Mouse (Mus musculus) CH12.LX (cell line): ENCODE results near the gene Gpr3.

Source experiments
- CTCF ChIP-seq, 2 experiments: IDR thresholded peaks in 1 of 2; conservative IDR thresholded peaks in 1 of 2; 2 replicates each; pipeline ENCODE4 v1.5.1; 2011 to 2012; ENCODE audit warnings: low read depth in 2 of 2, low read length in 2 of 2, improper control_type of control experiment in 1 of 2, inconsistent platforms in 1 of 2, mild to moderate bottlenecking in 1 of 2, moderate library complexity in 1 of 2
- EP300 ChIP-seq: IDR thresholded peaks from 2 replicates; pipeline ENCODE4 v1.6.1; 2011; ENCODE audit warnings: low read length, improper control_type of control experiment
- GABPA ChIP-seq: IDR thresholded peaks from 2 replicates; pipeline ENCODE4 v1.6.1; 2012; ENCODE audit warnings: low read depth, low read length, improper control_type of control experiment, inconsistent platforms; ENCODE audit not compliant: insufficient replicate concordance
- MAFK ChIP-seq: IDR thresholded peaks from 2 replicates; pipeline ENCODE4 v1.6.1; 2011; ENCODE audit warnings: low read length, improper control_type of control experiment; ENCODE audit not compliant: insufficient replicate concordance
- MYC ChIP-seq: IDR thresholded peaks from 2 replicates; pipeline ENCODE4 v1.6.1; 2011; ENCODE audit warnings: low read depth, mild to moderate bottlenecking, improper control_type of control experiment, low read length
- POLR2AphosphoS2 ChIP-seq: IDR thresholded peaks from 2 replicates; pipeline ENCODE4 v1.6.1; 2011; ENCODE audit warnings: low read depth, low read length, improper control_type of control experiment
- RAD21 ChIP-seq: IDR thresholded peaks from 2 replicates; pipeline ENCODE4 v1.6.1; 2011; ENCODE audit warnings: low read depth, mild to moderate bottlenecking, low read length, improper control_type of control experiment, moderate library complexity

DNA sequence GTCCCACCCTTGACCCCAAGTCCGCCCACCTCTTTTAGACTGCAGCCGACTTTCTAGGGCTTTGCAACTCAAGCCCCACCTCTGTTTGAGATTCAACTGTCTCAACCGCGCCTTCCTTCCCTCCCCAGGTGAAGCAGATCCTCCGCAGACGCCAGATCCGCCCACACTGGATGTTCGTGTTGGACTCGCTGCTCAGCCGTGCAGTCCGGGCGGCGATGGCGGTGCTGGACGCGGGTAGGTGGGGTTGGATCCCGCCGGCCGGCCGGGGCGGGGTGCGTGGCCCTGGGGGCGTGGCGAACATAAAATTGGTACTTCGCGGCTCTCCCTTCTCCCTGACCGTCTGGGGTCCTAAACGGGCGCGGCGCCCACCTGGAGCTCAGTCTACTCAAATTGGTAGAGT, 38.9 kb upstream of the Gpr3 start:
- TF ChIP-seq CTCF (conservative IDR thresholded peaks at IDR 0.05 in 1 of 2, IDR thresholded peaks at IDR 0.05 in 1 of 2; ENCODE audit: low read depth in 2 of 2, low read length in 2 of 2): no peak
- TF ChIP-seq MYC: no peak
- TF ChIP-seq RAD21: no peak
- no peak for TF ChIP-seq POLR2AphosphoS2
- no peak for TF ChIP-seq EP300
- TF ChIP-seq MAFK: no peak
- TF ChIP-seq GABPA: no peak
